Mouse (Mus musculus): ENCODE data around the gene Rasa4.
"Not testable (repeated sequence)": the region's sequence is repeated elsewhere in the genome, so short reads cannot be mapped to it uniquely, and the experiment has no call there.

Gene Rasa4

GRCm38 (mm10) chr5:136083669-136084107 is at the start of gene Rasa4:
Rasa4 (plus strand) TSS chr5:136083916.
- DNase-seq (ENCODE audit: low read depth, low spot score), result peak; percentile 93

DNA sequence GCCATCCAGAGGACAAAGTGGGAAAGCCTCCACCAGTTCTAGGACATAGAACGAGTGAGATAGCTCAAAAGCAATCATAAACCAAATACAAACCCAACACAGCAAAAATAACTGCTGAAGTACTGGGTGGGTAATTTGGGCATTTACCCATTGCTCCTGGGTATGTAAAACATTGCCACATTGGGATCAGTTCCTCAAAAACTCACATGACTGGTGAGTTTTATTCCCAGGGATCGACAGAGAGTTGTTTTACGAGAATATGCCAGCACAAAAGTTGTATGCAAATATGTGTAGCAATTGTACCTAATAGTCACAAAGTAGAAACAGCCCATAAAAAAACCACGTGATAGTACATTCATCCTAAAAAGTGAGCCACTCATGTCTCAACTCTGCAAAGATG is 48.8 kb upstream of the Rasa4 start:
- no peak for DNase-seq (ENCODE audit: low read depth, low spot score)

DNA sequence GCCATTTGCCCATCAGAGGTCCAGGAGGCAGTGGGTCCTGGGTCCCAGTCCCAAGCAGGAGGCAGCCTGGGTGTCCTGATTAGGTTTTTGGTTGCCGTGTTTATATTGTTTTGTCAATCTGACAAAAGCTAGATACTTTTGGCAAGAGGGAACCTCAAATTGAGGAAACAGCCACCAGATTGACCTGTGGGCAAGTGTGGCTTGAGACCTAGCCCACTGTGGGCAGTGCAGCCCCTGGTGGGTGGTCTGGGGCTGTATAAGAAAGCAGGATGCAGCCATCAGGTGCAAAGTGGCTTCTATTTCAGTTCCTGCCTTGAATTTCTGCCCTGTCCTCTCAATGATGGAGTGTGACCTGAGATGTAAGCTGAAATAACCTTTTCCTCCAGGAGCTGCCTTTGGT is 48.4 kb upstream of the Rasa4 start:
- no peak for DNase-seq (ENCODE audit: low read depth, low spot score)

GRCm38 (mm10) chr5:136036667-136037066 is 47.0 kb upstream of the Rasa4 start:
- no peak for DNase-seq (ENCODE audit: low read depth, low spot score)

- no peak for DNase-seq (ENCODE audit: low read depth, low spot score)
These were observed 45.2 kb upstream of the Rasa4 start, which contains the start of gene Upk3b for GRCm38 (mm10) chr5:136038258-136039214. Upk3b (plus strand) TSS chr5:136038496.

DNA sequence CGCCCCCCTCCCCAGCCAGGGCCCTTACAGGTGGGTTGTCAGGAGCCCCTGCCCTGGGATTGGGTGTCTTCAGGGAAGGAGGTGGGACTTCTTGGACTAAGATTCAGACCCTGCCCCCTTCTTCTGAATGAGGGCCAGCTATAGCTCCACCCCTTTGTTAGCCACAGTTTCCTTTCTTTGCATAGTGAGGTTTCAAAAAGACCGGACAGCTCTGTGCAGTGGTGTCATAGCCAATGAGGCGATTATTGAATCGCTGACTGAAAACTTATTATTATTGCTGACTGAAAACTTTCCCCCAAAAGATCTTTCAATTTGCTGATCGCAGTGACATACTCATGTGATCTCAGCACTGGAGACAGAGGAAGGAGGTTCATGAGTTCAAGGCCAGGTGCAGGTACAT is 43.5 kb upstream of the Rasa4 start:
- no peak for DNase-seq (ENCODE audit: low read depth, low spot score)

DNA sequence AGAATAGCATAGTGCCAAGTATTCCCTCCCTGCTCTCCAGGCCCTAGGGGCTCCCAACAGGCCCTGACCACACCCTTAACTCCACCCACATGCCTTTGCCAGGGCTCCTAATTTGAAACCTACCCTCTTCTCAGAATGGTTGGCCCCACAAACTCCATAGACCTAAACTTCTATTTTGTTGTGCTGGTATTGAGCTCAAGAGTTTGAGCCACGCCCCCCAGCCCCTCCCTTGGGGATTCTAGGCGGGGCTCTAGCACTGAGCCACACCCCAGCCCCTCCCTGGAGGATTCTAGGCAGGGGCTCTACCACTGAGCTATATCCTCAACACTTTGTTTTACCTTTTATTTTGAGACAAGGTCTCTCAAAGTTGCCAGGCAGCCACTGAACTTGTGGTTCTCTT is 42.5 kb upstream of the Rasa4 start:
- no peak for DNase-seq (ENCODE audit: low read depth, low spot score)

DNA sequence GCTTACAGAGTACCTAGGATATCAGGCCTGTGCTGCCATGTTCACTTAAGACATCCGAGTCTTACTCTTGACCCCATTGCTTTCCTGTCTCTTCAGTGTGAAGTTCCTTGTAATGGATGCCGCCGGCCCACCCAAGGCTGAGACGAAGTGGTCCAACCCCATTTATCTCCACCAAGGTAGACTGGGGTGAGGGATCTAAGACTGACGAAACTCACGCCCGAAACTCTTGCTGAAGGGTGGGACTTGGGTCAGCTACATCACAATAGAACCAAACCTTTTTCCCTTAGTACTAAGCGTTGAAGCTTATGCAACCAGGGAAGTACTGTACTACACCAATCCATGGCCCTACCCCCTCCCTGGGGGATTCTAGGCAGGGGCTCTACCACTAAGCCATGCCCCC is 42.0 kb upstream of the Rasa4 start:
- DNase-seq (ENCODE audit: low read depth, low spot score), result no peak

- no peak for DNase-seq (ENCODE audit: low read depth, low spot score)
These were observed 38.9 kb upstream of the Rasa4 start for GRCm38 (mm10) chr5:136044865-136045264.

DNA sequence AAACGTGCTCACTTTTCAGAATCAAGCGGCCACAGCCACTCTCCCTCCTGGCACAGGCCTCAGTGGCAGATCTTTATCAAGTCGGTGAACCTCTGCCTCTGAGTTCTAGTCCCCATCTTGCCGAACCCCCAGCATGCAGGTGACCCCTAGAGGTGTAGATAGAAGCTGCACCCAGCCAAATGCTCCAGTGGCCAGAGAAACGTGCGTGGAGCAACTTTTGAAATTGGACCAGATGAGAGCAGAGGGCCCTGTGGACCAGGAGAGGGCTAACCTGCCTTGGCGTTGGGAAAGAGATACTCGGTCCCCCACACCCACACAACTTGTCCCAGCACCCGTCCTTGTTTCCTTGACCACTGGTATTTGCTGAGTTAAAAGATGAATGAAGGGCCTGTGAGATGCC is 38.3 kb upstream of the Rasa4 start:
- DNase-seq (ENCODE audit: low read depth, low spot score), result no peak

- peak; percentile 50 for DNase-seq (ENCODE audit: low read depth, low spot score)
These were observed 37.7 kb upstream of the Rasa4 start for GRCm38 (mm10) chr5:136045987-136046386.

GRCm38 (mm10) chr5:136048541-136048940 is 35.2 kb upstream of the Rasa4 start:
- not testable (repeated sequence) for DNase-seq (ENCODE audit: low read depth, low spot score)

DNA sequence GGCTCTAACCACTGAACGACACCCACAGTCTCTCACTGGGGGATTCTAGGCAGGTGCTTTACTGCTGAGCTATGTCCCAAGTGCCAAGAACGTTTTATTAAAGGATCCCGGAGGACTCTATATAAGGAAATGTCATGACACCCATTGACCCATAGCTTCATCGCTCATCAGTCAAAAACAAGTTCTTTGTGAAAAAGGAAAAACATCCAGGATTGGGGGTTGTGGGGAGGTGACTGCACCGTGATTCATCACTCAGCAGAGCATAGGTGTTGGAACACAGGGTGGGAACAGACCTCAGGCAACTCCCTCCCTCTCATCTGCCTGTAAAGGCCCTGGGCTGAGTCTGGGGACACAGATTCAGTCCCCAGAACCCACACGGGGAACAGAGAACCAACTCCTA is 33.8 kb upstream of the Rasa4 start:
- DNase-seq (ENCODE audit: low read depth, low spot score), result no peak

DNA sequence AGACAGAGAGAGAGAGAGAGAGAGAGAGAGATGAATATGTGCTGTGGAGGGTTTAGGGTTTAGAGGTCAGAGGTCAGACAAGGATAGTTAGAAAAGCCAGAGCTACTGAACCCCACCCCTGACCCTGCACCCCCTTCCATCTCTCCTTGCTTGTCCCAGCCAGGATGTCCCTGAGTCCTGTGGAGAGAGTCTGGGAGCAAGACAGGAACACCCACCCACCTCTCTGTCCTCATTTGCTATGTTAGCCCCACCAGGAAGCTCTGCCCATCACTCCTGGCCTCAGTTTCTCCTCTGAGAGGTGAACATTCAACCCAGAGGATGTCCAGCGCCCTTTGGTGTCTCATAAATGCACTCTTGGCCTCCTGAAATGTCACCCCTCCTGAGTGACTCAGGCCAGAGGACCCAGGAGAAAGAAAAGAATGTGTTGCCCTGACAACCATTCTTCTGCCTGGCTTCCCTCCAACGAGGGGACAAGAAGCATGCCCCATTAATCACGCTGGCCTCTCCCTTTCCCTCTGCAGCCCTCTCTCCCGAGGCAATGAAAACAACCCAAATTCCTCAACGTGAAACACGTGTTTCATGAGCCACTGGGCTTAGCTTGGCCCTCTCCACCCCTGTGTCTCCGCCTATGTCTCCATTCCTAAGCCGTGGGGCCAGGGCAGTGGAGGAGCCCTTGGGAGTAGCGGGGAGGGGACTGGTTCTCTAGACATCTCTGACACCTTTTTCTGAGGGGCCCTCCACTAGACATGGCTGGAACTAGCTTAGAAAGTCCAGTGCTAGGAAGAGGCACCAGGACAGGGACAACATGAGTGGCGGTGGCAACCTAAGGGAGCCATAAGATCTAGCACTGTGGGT is 32.3 kb upstream of the Rasa4 start:
- DNase-seq (ENCODE audit: low read depth, low spot score), result peak; percentile 64

- no peak for DNase-seq (ENCODE audit: low read depth, low spot score)
These were observed 30.7 kb upstream of the Rasa4 start for GRCm38 (mm10) chr5:136052861-136053655.

DNA sequence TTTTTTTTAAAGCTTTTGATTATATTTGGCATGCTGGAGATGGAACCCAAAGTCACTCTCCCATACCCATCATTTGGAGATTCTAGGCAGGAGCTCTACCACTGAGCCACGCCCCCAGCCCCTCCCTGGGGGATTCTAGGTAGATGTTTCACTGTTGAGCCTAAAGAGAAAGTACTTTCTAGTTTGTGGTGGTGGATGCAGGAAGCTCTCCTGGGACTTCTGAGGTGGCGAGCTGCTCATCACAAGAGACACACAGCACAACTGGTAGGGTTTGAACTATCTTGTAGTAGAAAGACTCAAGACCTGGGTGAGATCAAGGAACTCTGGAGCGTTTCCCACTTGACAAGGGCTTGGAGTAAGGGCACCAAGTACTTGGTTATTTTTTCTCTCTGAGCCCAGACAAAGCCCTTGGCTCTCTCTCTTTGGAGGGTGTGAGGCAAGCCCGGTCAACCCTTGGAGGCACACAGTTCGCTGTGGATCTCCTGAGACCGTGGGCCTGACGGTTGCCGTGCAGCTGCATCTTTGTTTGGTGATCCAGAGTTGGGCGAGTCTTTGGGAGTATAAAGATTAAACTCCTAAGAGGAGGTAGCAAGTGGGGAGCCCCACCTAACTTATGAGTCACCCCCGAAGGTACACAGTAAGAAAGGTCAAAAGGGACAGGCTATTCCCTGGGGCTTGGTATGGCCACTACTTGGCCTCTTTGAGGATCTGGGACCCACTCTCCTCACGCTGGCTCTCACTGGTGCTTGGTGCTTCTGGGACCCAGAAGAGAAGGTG is 29.2 kb upstream of the Rasa4 start, which contains the start of gene Upk3bl:
Gene Upk3bl, plus strand, starts transcription at position 192 of the 777 bp plus-strand sequence.
- no peak for DNase-seq (ENCODE audit: low read depth, low spot score)

DNA sequence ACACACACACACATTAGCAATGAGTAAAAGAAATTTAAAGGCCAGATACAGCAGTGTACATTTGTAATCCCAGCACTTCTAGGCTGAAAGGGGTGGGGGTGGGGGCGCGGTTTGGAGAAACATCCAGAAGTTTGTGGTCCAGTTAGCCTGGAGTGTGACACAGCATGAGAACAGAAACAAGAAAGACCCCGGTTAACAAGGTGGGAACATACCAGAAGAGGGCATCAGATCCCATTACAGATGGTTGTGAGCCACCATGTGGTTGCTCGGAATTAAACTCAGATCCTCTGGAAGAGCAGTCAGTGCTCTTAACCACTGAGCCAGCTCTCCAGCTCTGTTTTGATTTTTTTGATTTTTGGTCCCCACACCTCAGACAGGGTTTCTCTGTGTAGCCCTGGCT is 27.7 kb upstream of the Rasa4 start:
- DNase-seq (ENCODE audit: low read depth, low spot score), result no peak

GRCm38 (mm10) chr5:136057085-136057484 is 26.6 kb upstream of the Rasa4 start:
- no peak for DNase-seq (ENCODE audit: low read depth, low spot score)

DNA sequence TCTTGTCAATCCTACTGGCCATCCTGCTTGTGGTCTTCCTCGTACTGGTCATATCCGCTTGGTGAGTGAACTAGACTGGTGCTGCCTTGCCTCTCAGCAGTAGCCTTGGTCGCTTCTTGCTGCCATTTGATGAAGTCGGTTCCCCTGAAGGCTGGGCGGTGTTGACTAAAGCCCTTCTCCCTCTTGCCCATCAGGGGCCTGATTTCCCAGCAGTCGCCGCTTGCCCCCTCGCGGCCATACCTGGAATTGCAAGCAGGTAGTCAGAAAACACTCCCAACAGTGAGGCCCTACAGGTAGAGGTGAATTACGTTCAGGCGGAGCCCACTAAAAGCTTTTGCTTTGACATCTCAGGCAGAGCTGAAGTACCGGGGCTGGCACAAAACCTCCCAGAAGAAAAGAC is 22.1 kb upstream of the Rasa4 start:
- peak; percentile 57 for DNase-seq (ENCODE audit: low read depth, low spot score)

- DNase-seq (ENCODE audit: low read depth, low spot score), result no peak
These were observed 19.8 kb upstream of the Rasa4 start for GRCm38 (mm10) chr5:136063920-136064319.

Measured in skeletal muscle tissue, adult 2 months (tissue).